Mouse (Mus musculus): ENCODE measurements around the gene Ddias. TPM values are rescaled to one million over a fixed set of nuclear protein-coding genes. Genes with fewer than 3 reads are reported as not detected.

Gene Ddias
- total RNA-seq, 2 experiments from 2014 or later = 1.5 to 2.3 TPM

DNA sequence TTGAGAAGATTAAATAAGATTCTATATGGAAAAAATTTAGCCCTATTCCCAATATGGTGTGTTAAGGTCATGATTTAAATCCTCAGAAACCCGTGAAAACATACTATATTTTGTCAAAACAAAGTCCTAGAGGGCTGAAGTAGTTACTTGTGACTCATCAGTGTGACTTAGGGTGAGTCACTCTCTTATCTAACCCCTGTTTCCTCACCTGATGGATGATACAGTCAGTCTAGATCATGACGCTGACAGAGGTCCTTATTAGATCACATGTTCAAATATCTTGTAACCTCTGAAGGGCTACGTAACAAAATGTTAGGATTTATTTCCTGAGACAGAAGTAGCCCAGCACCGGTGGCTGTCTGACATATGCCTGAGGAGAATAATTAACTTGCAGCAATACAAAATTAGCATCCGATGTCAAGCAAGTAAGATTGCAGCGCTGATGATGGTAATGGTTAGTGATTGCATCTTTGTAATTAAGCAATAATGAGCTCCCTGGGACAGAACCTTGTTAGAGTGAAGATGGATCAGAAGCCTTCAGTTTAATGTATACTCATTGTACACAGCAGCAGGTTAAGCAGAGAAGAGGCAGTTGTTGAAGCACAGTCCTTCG lies 62.3 kb downstream of the Ddias start:
- intact Hi-C loops (cut with DNase I) = no loop called here

More for the DNA sequence above, 62.3 kb downstream of the Ddias start:
- DNase-seq (ENCODE audit: extremely low spot score in 1 of 2, low spot score in 2 of 2) = no peak

Other genes starting within 250 kb of the Ddias start
- gene Ankrd42, start 237.1 kb downstream of the Ddias start, total RNA-seq (2021) = 10 to 100 TPM; 23.7 to 23.8 TPM
- 10 to 100 TPM; 36.4 to 45.6 TPM for gene Pcf11, start 204.3 kb downstream of the Ddias start, total RNA-seq (2021)
- gene Rab30, start 132.6 kb downstream of the Ddias start, total RNA-seq (2021) = 10 to 100 TPM; 33.3 to 34.9 TPM
- 10 to 100 TPM; 13.9 TPM for gene Prcp, start 223 bp upstream of the Ddias start, total RNA-seq (2021)
- gene Fam181b, start 205.6 kb upstream of the Ddias start, total RNA-seq (2021) = 10 to 100 TPM; 16.7 to 19.0 TPM